Mouse (Mus musculus): ENCODE measurements around the gene Ncaph2. TPM values are rescaled to one million over a fixed set of nuclear protein-coding genes. Genes with fewer than 3 reads are reported as not detected.
A peak's percentile ranks its signal among the peaks of the same experiment; 100 is the strongest.

The Ncaph2 gene
- total RNA-seq, 2 experiments from 2014 or later, result 86.6 to 93.2 TPM

- intact Hi-C loops (cut with DNase I), result no loop called here
- no peak for DNase-seq
These were observed 22.7 kb downstream of the Ncaph2 start for GRCm38 (mm10) chr15:89377938-89378828.

GRCm38 (mm10) chr15:89378831-89379401, 23.4 kb downstream of the Ncaph2 start, which contains the start of gene Odf3b:
Odf3b (minus strand) TSS chr15:89379282.
- no peak for DNase-seq
- intact Hi-C loops (cut with DNase I), result no loop called here

- intact Hi-C loops (cut with DNase I), result no loop called here
- peak; percentile 53 for DNase-seq
These were observed 23.9 kb downstream of the Ncaph2 start for GRCm38 (mm10) chr15:89379429-89379828.

GRCm38 (mm10) chr15:89384617-89385016, 29.1 kb downstream of the Ncaph2 start, which contains the start of gene Klhdc7b:
Klhdc7b (plus strand) TSS chr15:89384917.
- intact Hi-C loops (cut with DNase I), result no loop called here
- no peak for DNase-seq

- intact Hi-C loops (cut with DNase I), result no loop called here
- DNase-seq, result no peak
These were observed 31.6 kb downstream of the Ncaph2 start for GRCm38 (mm10) chr15:89387127-89387526.

- no peak for DNase-seq
- intact Hi-C loops (cut with DNase I), result no loop called here
These were observed 34.6 kb downstream of the Ncaph2 start for GRCm38 (mm10) chr15:89390081-89390480.

GRCm38 (mm10) chr15:89396883-89397282, 41.4 kb downstream of the Ncaph2 start:
- intact Hi-C loops (cut with DNase I), result no loop called here
- no peak for DNase-seq

GRCm38 (mm10) chr15:89398146-89398545, 42.6 kb downstream of the Ncaph2 start:
- intact Hi-C loops (cut with DNase I), result no loop called here
- DNase-seq, result peak; percentile 46

GRCm38 (mm10) chr15:89399716-89400115, 44.2 kb downstream of the Ncaph2 start:
- DNase-seq, result no peak

GRCm38 (mm10) chr15:89402471-89402870, 47.0 kb downstream of the Ncaph2 start:
- no peak for DNase-seq
- intact Hi-C loops (cut with DNase I), result no loop called here

More at GRCm38 (mm10) chr15:89399716-89400115, 44.2 kb downstream of the Ncaph2 start:
- intact Hi-C loops (cut with DNase I), result no loop called here

GRCm38 (mm10) chr15:89404831-89405623, 49.5 kb downstream of the Ncaph2 start:
- intact Hi-C loops (cut with DNase I), result no loop called here

GRCm38 (mm10) chr15:89406691-89407090, 51.2 kb downstream of the Ncaph2 start:
- intact Hi-C loops (cut with DNase I), result no loop called here
- no peak for DNase-seq

More at GRCm38 (mm10) chr15:89404831-89405623, 49.5 kb downstream of the Ncaph2 start:
- no peak for DNase-seq

GRCm38 (mm10) chr15:89410118-89410517, 54.6 kb downstream of the Ncaph2 start, which contains the start of gene Syce3:
Syce3 (minus strand) TSS chr15:89410503.
- no peak for DNase-seq
- intact Hi-C loops (cut with DNase I), result no loop called here

GRCm38 (mm10) chr15:89415282-89415681, 59.8 kb downstream of the Ncaph2 start:
- DNase-seq, result no peak
- intact Hi-C loops (cut with DNase I), result no loop called here

GRCm38 (mm10) chr15:89421938-89422337, 66.4 kb downstream of the Ncaph2 start:
- no peak for DNase-seq
- intact Hi-C loops (cut with DNase I), result no loop called here

Small RNAs within 50 kb of the gene (microRNA-seq; reads per million reads assigned to microRNA genes)
- gene Mir6959, result 1.2 reads per million

Other genes starting within 250 kb of the Ncaph2 start
- 10 to 100 TPM; 36.9 to 42.1 TPM for gene Tubgcp6, start 232.6 kb upstream of the Ncaph2 start, total RNA-seq (2021)
- 10 to 100 TPM; 40.0 to 42.8 TPM for gene Hdac10, start 227.0 kb upstream of the Ncaph2 start, total RNA-seq (2021)
- gene Mapk12, start 215.0 kb upstream of the Ncaph2 start, total RNA-seq (2021), result 1 to 10 TPM; 4.1 to 5.0 TPM
- gene Mapk11, start 206.1 kb upstream of the Ncaph2 start, total RNA-seq (2021), result 10 to 100 TPM; 34.4 to 36.6 TPM
- 100 to 1,000 TPM; 100 TPM for gene Plxnb2, start 174.9 kb upstream of the Ncaph2 start, total RNA-seq (2021)
- 10 to 100 TPM; 46.6 to 49.4 TPM for gene Dennd6b, start 159.2 kb upstream of the Ncaph2 start, total RNA-seq (2021)
- gene Ppp6r2, start 144.2 kb upstream of the Ncaph2 start, total RNA-seq (2021), result 100 to 1,000 TPM; 163 to 165 TPM
- gene Sbf1, start 40.4 kb upstream of the Ncaph2 start, total RNA-seq (2021), result 100 to 1,000 TPM; 192 to 235 TPM
- gene Adm2, start 33.0 kb upstream of the Ncaph2 start, total RNA-seq (2021), result not detected
- not detected for gene Miox, start 21.3 kb upstream of the Ncaph2 start, total RNA-seq (2021)
- gene Lmf2, start 60 bp upstream of the Ncaph2 start, total RNA-seq (2021), result 10 to 100 TPM; 22.9 to 36.2 TPM
- 10 to 100 TPM; 25.0 to 28.7 TPM for gene Sco2, start 18.1 kb downstream of the Ncaph2 start, total RNA-seq (2021)
- gene Tymp, start 21.3 kb downstream of the Ncaph2 start, total RNA-seq (2021), result under 1 TPM; 0.62 to 0.81 TPM
- 1 to 10 TPM; 1.8 to 1.9 TPM for gene Odf3b, start 23.6 kb downstream of the Ncaph2 start, total RNA-seq (2021)
- not detected for gene Klhdc7b, start 29.2 kb downstream of the Ncaph2 start, total RNA-seq (2021)
- gene Syce3, start 54.8 kb downstream of the Ncaph2 start, total RNA-seq (2021), result not detected
- 1 to 10 TPM; 4.0 to 7.6 TPM for gene Cpt1b, start 70.1 kb downstream of the Ncaph2 start, total RNA-seq (2021)
- 1 to 10 TPM; 1.8 to 3.2 TPM for gene C730034F03Rik, start 73.9 kb downstream of the Ncaph2 start, total RNA-seq (2021)
- gene Gm44502, start 74.0 kb downstream of the Ncaph2 start, total RNA-seq (2021), result 1 to 10 TPM in 1 of 2 experiments, under 1 TPM in 1; 0.40 to 1.3 TPM
- 10 to 100 TPM; 75.8 TPM for gene Chkb, start 74.2 kb downstream of the Ncaph2 start, total RNA-seq (2021)
- 100 to 1,000 TPM; 155 to 170 TPM for gene Mapk8ip2, start 98.2 kb downstream of the Ncaph2 start, total RNA-seq (2021)
- 10 to 100 TPM; 31.5 to 32.8 TPM for gene Arsa, start 121.7 kb downstream of the Ncaph2 start, total RNA-seq (2021)
- 100 to 1,000 TPM; 136 to 141 TPM for gene Shank3, start 143.9 kb downstream of the Ncaph2 start, total RNA-seq (2021)
- gene Acr, start 212.6 kb downstream of the Ncaph2 start, total RNA-seq (2021), result 1 to 10 TPM; 5.8 to 5.9 TPM
- 10 to 100 TPM; 51.7 to 54.5 TPM for gene Rabl2, start 236.2 kb downstream of the Ncaph2 start, total RNA-seq (2021)

Data from left cerebral cortex, postnatal 4 days (tissue).